Mouse (Mus musculus) megakaryocyte, embryonic 14.5 days (primary cell): ENCODE data around the gene Lgals12.

Experiments used
- FLI1 ChIP-seq: IDR thresholded peaks from 2 replicates; pipeline ENCODE4 v1.6.1; 2012; ENCODE audit warnings: low read length, inconsistent platforms, mixed read lengths
- GATA1 ChIP-seq: IDR thresholded peaks from 3 replicates; pipeline ENCODE4 v1.6.1; 2012; ENCODE audit warnings: mixed read lengths, low read length, inconsistent platforms, borderline replicate concordance

- TF ChIP-seq GATA1 (no peak), FLI1 (no peak)
Observed at GRCm38 (mm10) chr19:7552301-7552673, 54.7 kb downstream of the Lgals12 start.
